Mouse (Mus musculus) embryonic facial prominence, embryonic 12.5 days (tissue): ENCODE data around the gene Gm3642. TPM values are rescaled to one million over a fixed set of nuclear protein-coding genes. Genes with fewer than 3 reads are reported as not detected.
"Not testable (repeated sequence)": the region's sequence is repeated elsewhere in the genome, so short reads cannot be mapped to it uniquely, and the experiment has no call there.

Experiments used
- ATAC-seq: fragments of 200-750 bp; cut with Nextera tagmentation; 2 replicates; pipeline ENCODE4 v1.8.0; 2017; ENCODE audit not compliant: insufficient number of reproducible peaks, insufficient read depth, low FRiP score, low TSS enrichment
- H3K27ac ChIP-seq: fragments of 300-500 bp; sonication (generic); 2 replicates; pipeline ENCODE4 v1.5.1; 2016; ENCODE audit warnings: mild to moderate bottlenecking
- H3K27me3 ChIP-seq: fragments of 300-500 bp; sonication (generic); 2 replicates; pipeline ENCODE4 v1.6.1; 2016; ENCODE audit warnings: mild to moderate bottlenecking, moderate library complexity
- H3K36me3 ChIP-seq: fragments of 300-500 bp; sonication (generic); 2 replicates; pipeline ENCODE4 v1.6.1; 2016; ENCODE audit warnings: mild to moderate bottlenecking
- H3K4me1 ChIP-seq: fragments of 300-500 bp; sonication (generic); 2 replicates; pipeline ENCODE4 v1.6.1; 2016
- H3K4me2 ChIP-seq: fragments of 300-500 bp; sonication (generic); replicated peaks from 2 replicates; pipeline ENCODE4 v1.6.1; 2016; ENCODE audit warnings: mild to moderate bottlenecking, moderate library complexity
- H3K4me3 ChIP-seq: fragments of 300-500 bp; sonication (generic); 2 replicates; pipeline ENCODE4 v1.5.1; 2016; ENCODE audit warnings: mild to moderate bottlenecking
- H3K9ac ChIP-seq: fragments of 300-500 bp; sonication (generic); 2 replicates; pipeline ENCODE4 v1.6.1; 2016; ENCODE audit warnings: mild to moderate bottlenecking, moderate library complexity
- H3K9me3 ChIP-seq: fragments of 300-500 bp; sonication (generic); 2 replicates; pipeline ENCODE4 v1.6.1; 2016; ENCODE audit warnings: mild to moderate bottlenecking, moderate library complexity
- WGBS: fragments of 180-500 bp; shearing (Covaris S2); methylation state at CpG from one replicate; pipeline ENCODE4 v1.1.7; 2016; 5-methylcytosine and 5-hydroxymethylcytosine counted together
- polyA plus RNA-seq: library from polyadenylated mRNA; unstranded; fragments of >200 nt; fragmentation: Nextera tagmentation; extraction: Ambion mirVana; gene quantifications from 2 replicates; pipeline ENCODE4 v1.2.1, GENCODE M21; 2016

Gm3642 gene
- not detected in 2 replicates for polyA plus RNA-seq

DNA sequence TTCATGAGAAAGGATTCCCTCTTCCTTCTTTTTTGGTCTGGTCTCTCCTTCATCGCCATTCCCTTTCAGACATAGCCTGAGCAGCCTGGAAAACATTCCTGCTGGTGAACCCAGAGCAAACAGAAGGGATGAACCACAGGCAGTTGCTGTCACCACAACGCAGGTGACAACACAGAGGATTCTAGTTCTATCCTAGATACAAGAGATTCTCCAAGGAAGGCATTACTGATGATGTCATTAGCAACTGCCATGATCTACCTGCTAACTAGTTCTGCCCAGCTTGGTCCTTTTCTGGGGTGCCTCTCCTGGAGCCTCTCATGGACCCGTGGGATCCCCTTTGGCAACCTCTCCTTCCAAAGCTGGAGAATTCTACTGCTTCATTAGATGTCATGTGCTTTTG, at the start of gene Gm3642:
Gene Gm3642, minus strand, starts transcription at position 101 of the 400 bp plus-strand sequence.
- no CpG with 5 or more reads among the region's 3 CpGs for WGBS
- H3K9me3 ChIP-seq, H3K27ac ChIP-seq, H3K36me3 ChIP-seq, ATAC-seq, H3K4me1 ChIP-seq, H3K4me2 ChIP-seq, H3K9ac ChIP-seq, H3K27me3 ChIP-seq, H3K4me3 ChIP-seq: not testable (repeated sequence)

DNA sequence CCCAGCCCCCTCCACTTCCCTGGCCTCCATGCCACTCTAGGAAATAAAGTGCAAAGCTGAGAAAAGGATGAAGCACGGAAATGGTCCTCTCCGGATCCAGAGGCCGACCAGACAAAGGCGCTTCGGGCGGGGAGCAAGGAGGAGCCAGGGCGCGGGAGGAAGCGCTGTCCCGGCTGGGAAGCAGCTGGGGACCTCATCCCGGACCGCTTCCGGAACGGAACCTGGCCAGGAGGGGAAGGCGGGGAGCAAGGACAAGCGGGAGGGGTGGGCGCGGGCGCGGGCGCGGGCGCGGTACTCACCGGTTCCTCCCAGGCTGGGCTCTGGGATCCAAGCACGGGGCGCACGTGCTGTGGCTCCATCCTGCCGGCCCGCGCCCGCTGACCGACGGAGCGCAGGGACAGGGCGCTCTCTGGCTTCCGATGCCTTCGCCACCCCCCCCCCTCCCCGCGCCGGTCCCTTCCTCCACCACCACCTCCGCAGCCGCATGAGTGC, 49.5 kb upstream of the Gm3642 start, which contains the start of gene Gm3667:
Gene Gm3667, minus strand, starts transcription at position 442 of the 492 bp plus-strand sequence.
- not testable (repeated sequence) for H3K27me3 ChIP-seq, H3K9me3 ChIP-seq, H3K4me1 ChIP-seq, ATAC-seq, H3K27ac ChIP-seq, H3K36me3 ChIP-seq
- Histone ChIP-seq H3K4me2 (peak within 1 kb of the TSS; percentile 59), H3K9ac (peak within 1 kb of the TSS; percentile 45; the same call in 1 of the 2 replicates), H3K4me3 (peak within 1 kb of the TSS; percentile 43)
- WGBS, result 0% methylated on average over 19 of the region's 43 CpGs

DNA sequence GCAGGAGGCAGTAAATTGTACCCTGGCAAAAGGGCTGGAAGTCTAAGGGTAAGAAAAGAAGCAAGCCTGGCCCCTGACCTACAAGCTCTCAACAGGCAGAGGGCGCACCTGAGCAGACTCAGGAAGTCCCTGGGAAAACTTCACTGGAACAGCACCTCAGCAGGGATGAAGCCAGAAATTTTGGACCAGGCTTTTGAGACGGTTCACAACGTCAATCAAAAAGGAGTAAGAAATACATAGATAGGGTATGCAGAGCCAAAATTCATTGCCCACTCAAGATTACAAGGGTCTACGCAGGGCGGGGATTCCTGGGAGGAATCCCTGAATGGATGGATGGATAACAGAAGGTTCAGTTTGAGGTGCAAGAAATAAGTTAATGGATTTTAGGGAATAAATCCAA, 48.7 kb upstream of the Gm3642 start:
- not testable (repeated sequence) for H3K4me1 ChIP-seq, H3K36me3 ChIP-seq, H3K9ac ChIP-seq, H3K9me3 ChIP-seq, ATAC-seq, H3K27ac ChIP-seq, H3K27me3 ChIP-seq
- H3K4me3 ChIP-seq, result peak overlapping the region; percentile 43
- H3K4me2 ChIP-seq, result peak overlapping the region; percentile 59
- WGBS, result 13% methylated on average over 5 of the region's 5 CpGs

DNA sequence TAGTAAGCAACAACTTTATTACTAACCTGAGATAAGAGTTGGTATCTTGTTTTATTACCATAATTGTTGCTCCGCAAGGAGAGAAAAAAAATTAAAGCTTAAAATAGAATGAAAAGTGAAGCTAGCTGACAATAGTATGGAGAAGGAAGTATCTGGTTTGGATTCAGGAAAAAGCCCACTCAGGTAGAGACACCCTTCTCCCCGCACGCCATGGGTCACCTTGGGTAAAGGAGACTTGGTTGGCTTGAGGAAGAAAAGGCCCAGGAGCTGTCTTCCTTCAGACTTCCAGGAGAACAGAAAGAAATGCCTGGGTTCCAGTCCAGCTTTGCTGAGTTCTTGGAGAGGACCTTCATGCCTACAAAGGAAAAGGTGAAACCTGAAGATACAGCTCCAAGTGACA, 16.8 kb downstream of the Gm3642 start:
- not testable (repeated sequence) for H3K27ac ChIP-seq, H3K4me2 ChIP-seq, H3K36me3 ChIP-seq, H3K4me3 ChIP-seq, ATAC-seq, H3K27me3 ChIP-seq, H3K9me3 ChIP-seq, H3K9ac ChIP-seq, H3K4me1 ChIP-seq
- WGBS, result 94% methylated on average over 3 of the region's 3 CpGs

Other genes with a start within 250 kb of the Gm3642 start
- gene Gm3629, start 249.7 kb downstream of the Gm3642 start, polyA plus RNA-seq, result 0.10 and 0.52 TPM in 2 replicates
- gene Gm3460, start 217.9 kb downstream of the Gm3642 start, polyA plus RNA-seq, result not detected in 2 replicates
- gene Gm10251, start 156.1 kb downstream of the Gm3642 start, polyA plus RNA-seq, result not detected in 2 replicates
- 0.10 TPM in 1 of 2 replicates, not detected in the other for gene Gm8050, start 120.1 kb downstream of the Gm3642 start, polyA plus RNA-seq
- 6.4 TPM in 2 replicates for gene Gm3636, start 98.0 kb downstream of the Gm3642 start, polyA plus RNA-seq
- not detected in 2 replicates for gene Gm8362, start 65.9 kb downstream of the Gm3642 start, polyA plus RNA-seq
- gene Gm3667, start 49.7 kb upstream of the Gm3642 start, polyA plus RNA-seq, result 1.5 and 1.6 TPM in 2 replicates
- gene Gm6356, start 133.5 kb upstream of the Gm3642 start, polyA plus RNA-seq, result not detected in 2 replicates
- 1.1 and 1.6 TPM in 2 replicates for gene Gm10406, start 187.1 kb upstream of the Gm3642 start, polyA plus RNA-seq
- gene Gm3685, start 204.7 kb upstream of the Gm3642 start, polyA plus RNA-seq, result not detected in 2 replicates